Mouse (Mus musculus) cerebellum, adult 2 months (tissue): ENCODE results near the gene Ctbp1. TPM values are rescaled to one million over a fixed set of nuclear protein-coding genes. Genes with fewer than 3 reads are reported as not detected.
A peak's percentile ranks its signal among the peaks of the same experiment; 100 is the strongest.

Experiments
- DNase-seq, 2 experiments: peaks; one replicate each; pipeline ENCODE4 v3.0.0; 2021
- H3K27ac ChIP-seq: fragments of 200-500 bp; 2 replicates; pipeline ENCODE4 v1.5.1; 2012; ENCODE audit warnings: low read length, control low read depth, inconsistent platforms; ENCODE audit not compliant: insufficient read depth
- H3K27me3 ChIP-seq: fragments of 200-500 bp; 2 replicates; pipeline ENCODE4 v1.6.1; 2012; ENCODE audit warnings: inconsistent platforms, mild to moderate bottlenecking, low read length, moderate library complexity; ENCODE audit not compliant: control insufficient read depth, insufficient read depth
- H3K4me1 ChIP-seq: fragments of 200-500 bp; 2 replicates; pipeline ENCODE4 v1.6.1; 2011; ENCODE audit warnings: low read length; ENCODE audit not compliant: control insufficient read depth, insufficient read depth
- H3K4me3 ChIP-seq: fragments of 200-500 bp; replicated peaks from 2 replicates; pipeline ENCODE3; 2011; ENCODE audit warnings: mild to moderate bottlenecking, low read depth, low read length, control low read depth; ENCODE audit not compliant: insufficient read depth
- CTCF ChIP-seq: fragments of 200-500 bp; IDR thresholded peaks from 2 replicates; pipeline ENCODE4 v1.5.1; 2011; ENCODE audit warnings: low read depth, mild to moderate bottlenecking, control low read depth, low read length, moderate library complexity, borderline replicate concordance; ENCODE audit not compliant: insufficient read depth
- POLR2A ChIP-seq: fragments of 200-500 bp; IDR thresholded peaks from 2 replicates; pipeline ENCODE4 v1.6.1; 2011; ENCODE audit warnings: low read length, control low read depth, borderline replicate concordance; ENCODE audit not compliant: insufficient read depth
- WGBS: fragments of 180-500 bp; shearing (Covaris S2); methylation state at CpG from one replicate; pipeline ENCODE4 v1.1.7; 2018; 5-methylcytosine and 5-hydroxymethylcytosine counted together
- polyA plus RNA-seq: library from polyadenylated mRNA; depleted of rRNA; stranded (reverse); fragments of >200 nt; gene quantifications from 2 replicates; pipeline ENCODE4 v1.2.3, GENCODE M21; 2012; rRNA removed

Gene Ctbp1
- polyA plus RNA-seq, 1 experiment: 325 TPM

DNA sequence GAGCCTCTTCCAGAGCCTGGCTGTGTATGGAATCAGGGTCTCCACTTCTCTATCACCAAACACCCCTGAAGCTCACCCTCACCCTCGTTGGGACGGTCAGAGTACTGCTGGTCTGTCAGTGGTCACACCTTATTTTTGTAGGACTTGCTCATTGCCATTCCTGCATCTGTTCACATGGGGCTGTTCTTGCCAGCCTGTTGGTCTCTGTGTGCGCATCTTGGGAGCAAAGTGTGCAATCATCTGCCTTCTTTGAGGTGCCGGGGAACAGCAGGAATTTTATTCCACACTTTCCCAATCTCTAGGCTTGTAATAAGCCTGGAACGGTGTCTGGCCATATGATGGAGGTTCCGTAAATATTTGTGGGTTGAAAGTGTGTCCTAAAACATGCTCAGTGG is 71.6 kb downstream of the Ctbp1 start:
- no peak overlapping the region for H3K27ac ChIP-seq
- no peaks in the 10 kb centered on the region for H3K4me1 ChIP-seq
- TF ChIP-seq POLR2A (no peak), CTCF (no peak)
- H3K4me3 ChIP-seq: no peak overlapping the region
- 81% methylated on average over 6 of the region's 6 CpGs for WGBS
- no peaks in the 10 kb centered on the region for H3K27me3 ChIP-seq
- no peak for DNase-seq

DNA sequence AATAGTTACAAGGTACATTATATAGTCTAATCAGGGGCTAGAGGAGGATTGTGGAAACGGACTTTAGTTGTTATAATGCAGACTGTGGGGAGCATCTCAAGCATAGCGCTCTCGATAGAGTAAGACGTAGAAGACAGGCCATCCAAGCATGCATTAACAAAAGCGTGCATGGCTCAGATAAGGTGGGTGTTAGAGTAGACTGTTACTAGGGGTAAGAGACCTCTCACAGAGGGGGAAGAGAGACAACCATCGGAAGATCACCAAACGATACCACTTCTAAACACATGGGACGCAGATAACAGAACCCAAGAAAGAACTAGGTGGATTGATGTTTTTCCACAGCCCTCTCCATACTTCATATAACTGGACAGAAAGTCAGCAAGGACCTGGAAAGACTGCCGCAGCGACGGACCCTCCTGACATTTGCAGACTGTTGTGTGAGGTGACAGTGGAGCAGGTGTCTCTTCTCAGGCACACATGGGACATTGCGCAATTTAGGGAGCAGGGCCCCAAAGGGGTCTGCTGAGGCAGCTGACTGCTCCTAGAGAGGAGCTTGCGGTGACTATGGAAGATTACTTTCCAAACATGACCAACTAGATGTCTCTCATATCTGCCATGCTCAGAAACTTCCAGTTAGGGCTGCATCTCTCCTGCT is 72.2 kb downstream of the Ctbp1 start:
- Histone ChIP-seq H3K4me1 (no peaks in the 10 kb centered on the region), H3K27ac (no peak overlapping the region), H3K4me3 (no peak overlapping the region), H3K27me3 (no peaks in the 10 kb centered on the region)
- no peak for DNase-seq
- TF ChIP-seq POLR2A (no peak), CTCF (no peak)
- WGBS: 89% methylated on average over 13 of the region's 13 CpGs

DNA sequence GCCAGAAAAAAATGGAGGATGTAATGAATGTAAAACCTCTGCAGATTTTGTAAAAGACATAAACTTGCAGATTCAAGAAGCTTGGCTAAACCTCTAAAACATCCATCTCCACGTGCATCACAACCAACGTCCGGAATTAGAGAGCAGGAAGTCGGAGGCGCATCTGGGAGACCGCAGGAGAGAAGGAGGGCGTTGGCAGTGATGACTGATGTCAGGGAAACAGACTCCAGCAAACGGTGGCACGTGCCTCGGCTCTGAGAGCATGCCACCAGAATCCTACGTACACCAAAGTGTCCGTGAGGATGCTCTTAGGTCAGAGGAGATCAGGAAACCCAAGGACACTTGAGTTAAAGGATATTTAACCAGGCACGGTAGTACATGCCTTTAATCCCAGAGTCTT is 73.1 kb downstream of the Ctbp1 start:
- H3K27me3 ChIP-seq: no peaks in the 10 kb centered on the region
- TF ChIP-seq CTCF: no peak
- no peak for TF ChIP-seq POLR2A
- no peaks in the 10 kb centered on the region for H3K4me1 ChIP-seq
- no peak overlapping the region for H3K4me3 ChIP-seq
- WGBS: 30% methylated on average over 13 of the region's 13 CpGs
- no peak overlapping the region for H3K27ac ChIP-seq
- DNase-seq: no peak

DNA sequence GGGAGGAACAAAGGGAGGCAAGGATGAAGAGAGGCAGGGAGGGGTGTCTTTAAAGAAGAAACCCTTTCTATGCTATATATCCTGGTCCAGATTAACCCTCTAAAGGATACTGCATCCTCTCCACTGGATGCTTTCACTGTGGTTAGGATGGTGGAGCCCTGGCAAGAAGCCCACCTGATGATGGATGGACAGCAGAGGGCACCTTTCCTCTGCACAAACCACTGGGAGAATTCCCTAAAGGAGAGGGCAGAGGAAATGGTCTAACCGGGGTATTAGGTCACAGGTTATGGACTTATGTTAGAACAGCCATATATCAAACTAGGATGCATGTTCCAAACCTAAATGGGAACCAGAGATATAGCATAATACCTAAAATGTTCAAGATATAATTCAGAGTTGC is 74.7 kb downstream of the Ctbp1 start:
- TF ChIP-seq POLR2A (no peak), CTCF (peak; percentile 5; the same call in 1 of the 2 replicates)
- no peak overlapping the region for H3K27ac ChIP-seq
- DNase-seq: no peak
- no peaks in the 10 kb centered on the region for H3K4me1 ChIP-seq
- 33% methylated on average over 1 of the region's 1 CpGs for WGBS
- H3K27me3 ChIP-seq: no peaks in the 10 kb centered on the region
- no peak overlapping the region for H3K4me3 ChIP-seq

Other genes starting within 250 kb of the Ctbp1 start
- gene Slc5a1, start 170.8 kb downstream of the Ctbp1 start, polyA plus RNA-seq: 4.5 and 5.0 TPM in 2 replicates
- 0.21 and 0.33 TPM in 2 replicates for gene Spon2, start 56.5 kb downstream of the Ctbp1 start, polyA plus RNA-seq
- 132 and 145 TPM in 2 replicates for gene Maea, start 60.5 kb upstream of the Ctbp1 start, polyA plus RNA-seq
- gene Uvssa, start 103.6 kb upstream of the Ctbp1 start, polyA plus RNA-seq: 6.4 and 8.0 TPM in 2 replicates
- gene Nkx1-1, start 159.0 kb upstream of the Ctbp1 start, polyA plus RNA-seq: 0.14 and 0.33 TPM in 2 replicates